Mouse (Mus musculus) ES-CJ7 (cell line): Measurements from ENCODE around the gene Plgrkt.

Experiments
- DNase-seq: peaks from one replicate; pipeline ENCODE4 v3.0.0; 2011; ENCODE audit warnings: low read depth, low spot score

Plgrkt gene

GRCm38 (mm10) chr19:29354895-29355877 lies 12.0 kb downstream of the Plgrkt start:
- peak; percentile 84 for DNase-seq

GRCm38 (mm10) chr19:29350991-29351390 lies 16.2 kb downstream of the Plgrkt start:
- DNase-seq, result peak; percentile 62

- DNase-seq, result no peak
These were observed 21.6 kb downstream of the Plgrkt start for GRCm38 (mm10) chr19:29345636-29346035.

GRCm38 (mm10) chr19:29344868-29345267 lies 22.3 kb downstream of the Plgrkt start:
- no peak for DNase-seq

GRCm38 (mm10) chr19:29342281-29342680 lies 24.9 kb downstream of the Plgrkt start:
- no peak for DNase-seq

GRCm38 (mm10) chr19:29341029-29341428 lies 26.2 kb downstream of the Plgrkt start:
- DNase-seq, result no peak

GRCm38 (mm10) chr19:29336624-29337023 lies 30.6 kb downstream of the Plgrkt start:
- no peak for DNase-seq

- peak; percentile 63 for DNase-seq
These were observed 33.0 kb downstream of the Plgrkt start, which contains the start of gene Rln1 for GRCm38 (mm10) chr19:29334068-29334745. Gene Rln1, minus strand, starts transcription at chr19:29334670.

GRCm38 (mm10) chr19:29326822-29327552 lies 40.2 kb downstream of the Plgrkt start:
- DNase-seq, result peak; percentile 49

- DNase-seq, result no peak
These were observed 40.8 kb downstream of the Plgrkt start for GRCm38 (mm10) chr19:29326396-29326795.

GRCm38 (mm10) chr19:29325852-29326180 lies 41.4 kb downstream of the Plgrkt start:
- DNase-seq, result no peak

GRCm38 (mm10) chr19:29325053-29325851 lies 41.9 kb downstream of the Plgrkt start, which contains the start of gene Insl6:
Gene Insl6, minus strand, starts transcription at chr19:29325356.
- peak; percentile 60 for DNase-seq

GRCm38 (mm10) chr19:29323416-29324049 lies 43.7 kb downstream of the Plgrkt start:
- DNase-seq, result no peak

- no peak for DNase-seq
These were observed 54.5 kb downstream of the Plgrkt start for GRCm38 (mm10) chr19:29312661-29313060.

GRCm38 (mm10) chr19:29311791-29312190 lies 55.4 kb downstream of the Plgrkt start:
- DNase-seq, result no peak

GRCm38 (mm10) chr19:29308832-29309231 lies 58.4 kb downstream of the Plgrkt start:
- DNase-seq, result no peak

- no peak for DNase-seq
These were observed 65.1 kb downstream of the Plgrkt start for GRCm38 (mm10) chr19:29302119-29302518.

GRCm38 (mm10) chr19:29300919-29301318 lies 66.3 kb downstream of the Plgrkt start:
- DNase-seq, result no peak
